Comparison of ENCODE assay signal across 15 mouse cellular contexts in genomic region chr10:24826130-24826529, GRCm38 (mm10). TPM values are rescaled to one million over a fixed set of nuclear protein-coding genes. Genes with fewer than 3 reads are reported as not detected.
DNase-seq lines count a peak whose midpoint lies in the region; ATAC-seq and TF ChIP-seq lines count a peak whose summit lies in the region.
"Had no signal": no experiment of that assay in that cellular context is flagged by ENCODE, and none has a peak within 500 bp of the region (broad histone marks: within the 10 kb centered on the region; RNA-seq: fewer than 3 reads in every experiment).

No protein-coding gene starts in this region.

- TF ChIP-seq CTCF in brain, embryonic 14.5 days (IDR thresholded peaks at IDR 0.05; ENCODE audit: borderline replicate concordance, extremely low read depth, insufficient read depth, insufficient read length) = no peak
- no peak for TF ChIP-seq CTCF in lung, postnatal 0 days (IDR thresholded peaks at IDR 0.05)

- H3K27ac ChIP-seq in forebrain, embryonic 14.5 days (ENCODE audit: low read depth, low read length) = no peak overlapping the region
- no peak overlapping the region for H3K27ac ChIP-seq in forebrain, embryonic 16.5 days (ENCODE audit: low read length)
- no peak overlapping the region for H3K27ac ChIP-seq in ES-E14 (ENCODE audit: insufficient read depth, low read depth, low read length, poor library complexity, severe bottlenecking)
- no peak overlapping the region for H3K27ac ChIP-seq in midbrain, embryonic 12.5 days (replicated peaks)
- H3K27ac ChIP-seq in lung, postnatal 0 days (ENCODE audit: low read length) = no peak overlapping the region
- H3K27ac ChIP-seq: heart, embryonic 13.5 days; kidney, postnatal 0 days; liver, embryonic 14.5 days; neural tube, embryonic 15.5 days had no signal

- in situ Hi-C loops in ES-E14 (cut with MboI; ENCODE audit: low sequenced_read_pairs in 2 of 2, unreplicated experiment in 2 of 2) = no loop called here

- H3K4me1 ChIP-seq in forebrain, embryonic 14.5 days (ENCODE audit: control insufficient read depth, insufficient read depth, low read length) = no peaks in the 10 kb centered on the region
- no peaks in the 10 kb centered on the region for H3K4me1 ChIP-seq in forebrain, embryonic 16.5 days (replicated peaks; ENCODE audit: control insufficient read depth, insufficient read depth, low read length)
- peaks cover 7 to 10% of the 10 kb centered on the region in 2 experiments for H3K4me1 ChIP-seq in ES-E14 (ENCODE audit: control insufficient read depth in 2 of 2, insufficient read depth in 2 of 2, low read length in 2 of 2, poor library complexity in 1 of 2)
- H3K4me1 ChIP-seq in midbrain, embryonic 12.5 days = 0 out of 2 replicates have a peak, but pooled peaks cover 8% of the 10 kb centered on the region
- no peaks in the 10 kb centered on the region for H3K4me1 ChIP-seq in lung, postnatal 0 days (ENCODE audit: insufficient read depth, low read depth, low read length)
- H3K4me1 ChIP-seq: neural tube, embryonic 15.5 days had no signal

- no peak overlapping the region for H3K4me3 ChIP-seq in forebrain, embryonic 14.5 days (ENCODE audit: low read depth, low read length)
- H3K4me3 ChIP-seq in forebrain, embryonic 16.5 days (replicated peaks; ENCODE audit: low read length) = no peak overlapping the region
- no peak overlapping the region for H3K4me3 ChIP-seq in ES-E14 (ENCODE audit: insufficient read depth in 1 of 2, low read depth in 1 of 2, low read length in 2 of 2, poor library complexity in 1 of 2, severe bottlenecking in 1 of 2)
- H3K4me3 ChIP-seq in midbrain, embryonic 12.5 days = no peak overlapping the region
- H3K4me3 ChIP-seq in lung, postnatal 0 days (ENCODE audit: low read depth, low read length) = no peak overlapping the region
- H3K4me3 ChIP-seq: heart, embryonic 13.5 days; neural tube, embryonic 15.5 days had no signal

- no peak for TF ChIP-seq POLR2A in brain, embryonic 14.5 days (IDR thresholded peaks at IDR 0.05; ENCODE audit: borderline replicate concordance, extremely low read depth, insufficient read depth, insufficient read length, poor library complexity, severe bottlenecking)

- no peak for ATAC-seq in forebrain, embryonic 14.5 days
- no peak for ATAC-seq in forebrain, embryonic 16.5 days
- peak; percentile 30 for ATAC-seq in midbrain, embryonic 12.5 days (ENCODE audit: low FRiP score, low read depth)
- ATAC-seq in lung, postnatal 0 days = no peak
- no peak for ATAC-seq in erythroid progenitor cell, adult 5-6 weeks (replicated peaks; ENCODE audit: low FRiP score, poor library complexity, severe bottlenecking)

- no peak overlapping the region for H3K4me2 ChIP-seq in forebrain, embryonic 14.5 days (ENCODE audit: low read length)
- no peak overlapping the region for H3K4me2 ChIP-seq in forebrain, embryonic 16.5 days (ENCODE audit: low read length)
- H3K4me2 ChIP-seq in midbrain, embryonic 12.5 days (replicated peaks) = peak overlapping the region; percentile 14; the same call in 1 of the 2 replicates
- H3K4me2 ChIP-seq in lung, postnatal 0 days (replicated peaks; ENCODE audit: low read depth, low read length) = no peak overlapping the region
- H3K4me2 ChIP-seq: heart, embryonic 13.5 days; neural tube, embryonic 15.5 days had no signal

- WGBS in forebrain, embryonic 14.5 days = 12% methylated on average over 6 of the region's 6 CpGs
- 11% methylated on average over 6 of the region's 6 CpGs for WGBS in forebrain, embryonic 16.5 days
- WGBS in midbrain, embryonic 12.5 days = 10% methylated on average over 6 of the region's 6 CpGs
- WGBS in lung, postnatal 0 days = 45% methylated on average over 6 of the region's 6 CpGs

- H3K27me3 ChIP-seq in forebrain, embryonic 14.5 days (replicated peaks; ENCODE audit: control insufficient read depth, insufficient read depth, low read length) = no peaks in the 10 kb centered on the region
- H3K27me3 ChIP-seq in forebrain, embryonic 16.5 days (replicated peaks; ENCODE audit: control insufficient read depth, insufficient read depth, low read length) = no peaks in the 10 kb centered on the region
- no peaks in the 10 kb centered on the region for H3K27me3 ChIP-seq in midbrain, embryonic 12.5 days
- H3K27me3 ChIP-seq in lung, postnatal 0 days (replicated peaks; ENCODE audit: insufficient read depth, low read length) = no peaks in the 10 kb centered on the region
- H3K27me3 ChIP-seq: heart, embryonic 13.5 days; neural tube, embryonic 15.5 days had no signal

- H3K36me3 ChIP-seq in forebrain, embryonic 14.5 days (ENCODE audit: control insufficient read depth, insufficient read depth, low read length) = no peaks in the 10 kb centered on the region
- no peaks in the 10 kb centered on the region for H3K36me3 ChIP-seq in forebrain, embryonic 16.5 days (ENCODE audit: control insufficient read depth, insufficient read depth)
- peaks cover 23% of the 10 kb centered on the region for H3K36me3 ChIP-seq in ES-E14 (ENCODE audit: control insufficient read depth, insufficient read depth, low read length, poor library complexity, severe bottlenecking)
- H3K36me3 ChIP-seq in midbrain, embryonic 12.5 days = no peaks in the 10 kb centered on the region
- H3K36me3 ChIP-seq in lung, postnatal 0 days (ENCODE audit: insufficient read depth, low read length) = no peaks in the 10 kb centered on the region
- H3K36me3 ChIP-seq: heart, embryonic 13.5 days; neural tube, embryonic 15.5 days had no signal

- no peak overlapping the region for H3K9ac ChIP-seq in forebrain, embryonic 14.5 days (ENCODE audit: low read length)
- H3K9ac ChIP-seq in forebrain, embryonic 16.5 days (replicated peaks; ENCODE audit: low read depth, low read length) = no peak overlapping the region
- H3K9ac ChIP-seq in ES-E14 (ENCODE audit: insufficient read depth, low read depth, low read length, poor library complexity, severe bottlenecking) = no peak overlapping the region
- H3K9ac ChIP-seq in midbrain, embryonic 12.5 days (replicated peaks) = no peak overlapping the region
- H3K9ac ChIP-seq in lung, postnatal 0 days (replicated peaks; ENCODE audit: low read depth) = no peak overlapping the region
- H3K9ac ChIP-seq: heart, embryonic 13.5 days; liver, embryonic 14.5 days; neural tube, embryonic 15.5 days had no signal

- no peaks in the 10 kb centered on the region for H3K9me3 ChIP-seq in forebrain, embryonic 14.5 days (replicated peaks; ENCODE audit: control insufficient read depth, low read length)
- H3K9me3 ChIP-seq in forebrain, embryonic 16.5 days (ENCODE audit: control insufficient read depth, low read length) = no peaks in the 10 kb centered on the region
- H3K9me3 ChIP-seq in ES-E14 (ENCODE audit: control insufficient read depth, insufficient read depth, low read depth, low read length) = no peaks in the 10 kb centered on the region
- no peaks in the 10 kb centered on the region for H3K9me3 ChIP-seq in midbrain, embryonic 12.5 days
- H3K9me3 ChIP-seq in lung, postnatal 0 days (ENCODE audit: low read length) = no peaks in the 10 kb centered on the region
- H3K9me3 ChIP-seq: heart, embryonic 13.5 days; neural tube, embryonic 15.5 days had no signal

- TF ChIP-seq EP300 in lung, postnatal 0 days (IDR thresholded peaks at IDR 0.05) = no peak

- DNase-seq in forebrain, embryonic 14.5 days (ENCODE audit: low spot score) = peak; percentile 14
- peak; percentile 68 for DNase-seq in ES-E14 (ENCODE audit: low read depth, low spot score)
- peak; percentile 37 for DNase-seq in brain, embryonic 14.5 days (ENCODE audit: low read depth)
- DNase-seq in gastrocnemius, postnatal 10 days = no peak
- no peak for DNase-seq in lung, postnatal 0 days (ENCODE audit: low spot score)
- DNase-seq: cerebellum, postnatal 25 days; lung, postnatal 36 days; right cerebral cortex, adult 18-20 months had no signal

TF ChIP-seq in ES-E14, 5 proteins besides CTCF, POLR2A, EP300 and RAD21:
- TF ChIP-seq MAFK (IDR thresholded peaks at IDR 0.05; ENCODE audit: insufficient read depth, low read depth, low read length) = no peak
- peak; percentile 33; the same call in 1 of the 2 replicates for TF ChIP-seq ZNF384 (IDR thresholded peaks at IDR 0.05; ENCODE audit: low read depth, low read length)
- TF ChIP-seq CHD2 (IDR thresholded peaks at IDR 0.05; ENCODE audit: low read depth, low read length) = no peak
- TF ChIP-seq HCFC1 (IDR thresholded peaks at IDR 0.05; ENCODE audit: borderline replicate concordance, insufficient read depth, low read length) = no peak
- TF ChIP-seq ZC3H11A (IDR thresholded peaks at IDR 0.05; ENCODE audit: borderline replicate concordance, low read depth, low read length) = no peak

RNA-seq across cellular contexts. Expression of gene Enpp3, which starts 16.5 kb away (rescaled TPM):
- 2.0 and 3.2 TPM in 2 replicates for polyA plus RNA-seq in forebrain, embryonic 14.5 days (2014; fragmentation: Nextera tagmentation; extraction: Ambion mirVana)
- polyA plus RNA-seq in forebrain, embryonic 16.5 days (2015; fragmentation: Nextera tagmentation; extraction: Ambion mirVana) = 2.9 and 3.9 TPM in 2 replicates
- total RNA-seq in ES-E14 (2012; rRNA removed) = 43.2 and 96.9 TPM in 2 replicates
- polyA plus RNA-seq in brain, embryonic 14.5 days (2012; rRNA removed) = 1.7 and 2.7 TPM in 2 replicates
- 5.2 and 9.4 TPM in 2 replicates for polyA plus RNA-seq in midbrain, embryonic 12.5 days (2016; fragmentation: Nextera tagmentation; extraction: Ambion mirVana)
- total RNA-seq in gastrocnemius, postnatal 10 days (2021) = 1 to 10 TPM; 7.4 to 8.1 TPM
- polyA plus RNA-seq in lung, postnatal 0 days (2015; fragmentation: Nextera tagmentation; extraction: Ambion mirVana) = 1.2 and 1.4 TPM in 2 replicates
- 1.3 and 2.9 TPM in 2 replicates for total RNA-seq in erythroid progenitor cell, adult 5-6 weeks (2015; ENCODE audit: low replicate concordance)
- total RNA-seq in erythroid progenitor cell, adult 5-6 weeks (2017; ENCODE audit: low replicate concordance) = 0.30 and 1.4 TPM in 2 replicates

RNA-seq across cellular contexts. Expression of gene Med23, which starts 43.7 kb away (rescaled TPM):
- polyA plus RNA-seq in forebrain, embryonic 14.5 days (2014; fragmentation: Nextera tagmentation; extraction: Ambion mirVana) = 27.9 and 33.1 TPM in 2 replicates
- 34.4 and 35.4 TPM in 2 replicates for polyA plus RNA-seq in forebrain, embryonic 16.5 days (2015; fragmentation: Nextera tagmentation; extraction: Ambion mirVana)
- total RNA-seq in ES-E14 (2012; rRNA removed) = 41.9 and 60.1 TPM in 2 replicates
- 51.8 and 56.1 TPM in 2 replicates for polyA plus RNA-seq in brain, embryonic 14.5 days (2012; rRNA removed)
- 33.1 and 34.0 TPM in 2 replicates for polyA plus RNA-seq in midbrain, embryonic 12.5 days (2016; fragmentation: Nextera tagmentation; extraction: Ambion mirVana)
- total RNA-seq in gastrocnemius, postnatal 10 days (2021) = 10 to 100 TPM; 11.1 to 12.8 TPM
- 7.4 and 9.7 TPM in 2 replicates for polyA plus RNA-seq in lung, postnatal 0 days (2015; fragmentation: Nextera tagmentation; extraction: Ambion mirVana)
- 14.4 and 22.6 TPM in 2 replicates for total RNA-seq in erythroid progenitor cell, adult 5-6 weeks (2015; ENCODE audit: low replicate concordance)
- total RNA-seq in erythroid progenitor cell, adult 5-6 weeks (2017; ENCODE audit: low replicate concordance) = 14.2 and 35.2 TPM in 2 replicates

Comparison
In these comparisons a context has a peak if more than half of its experiments do, and no peak if none do; other contexts are left out.
1. DNase-seq: peak in forebrain, embryonic 14.5 days (single experiment), ES-E14 (single experiment) and brain, embryonic 14.5 days (single experiment); none in gastrocnemius, postnatal 10 days (single experiment) and lung, postnatal 0 days (single experiment).